Mouse (Mus musculus) heart, embryonic 15.5 days (tissue): ENCODE results near the gene Cldn19. TPM values are rescaled to one million over a fixed set of nuclear protein-coding genes. Genes with fewer than 3 reads are reported as not detected.

Experiments
- ATAC-seq: fragments of 200-750 bp; cut with Nextera tagmentation; replicated peaks from 2 replicates; pipeline ENCODE4 v1.8.0; 2017; ENCODE audit warnings: low read depth, moderate TSS enrichment; ENCODE audit not compliant: insufficient number of reproducible peaks, insufficient read depth, low FRiP score
- H3K27ac ChIP-seq: fragments of 300-500 bp; sonication (generic); 2 replicates; pipeline ENCODE4 v1.5.1; 2015; ENCODE audit warnings: mild to moderate bottlenecking, inconsistent platforms
- H3K27me3 ChIP-seq: fragments of 300-500 bp; sonication (generic); 2 replicates; pipeline ENCODE4 v1.6.1; 2015; ENCODE audit warnings: inconsistent platforms
- H3K36me3 ChIP-seq: fragments of 300-500 bp; sonication (generic); 2 replicates; pipeline ENCODE4 v1.6.1; 2015; ENCODE audit warnings: mild to moderate bottlenecking, inconsistent platforms
- H3K4me1 ChIP-seq: fragments of 300-500 bp; sonication (generic); replicated peaks from 2 replicates; pipeline ENCODE4 v1.6.1; 2015; ENCODE audit warnings: inconsistent platforms
- H3K4me2 ChIP-seq: fragments of 300-500 bp; sonication (generic); 2 replicates; pipeline ENCODE4 v1.6.1; 2015; ENCODE audit warnings: inconsistent platforms, mild to moderate bottlenecking, moderate library complexity
- H3K4me3 ChIP-seq: fragments of 300-500 bp; sonication (generic); 2 replicates; pipeline ENCODE4 v1.5.1; 2015; ENCODE audit warnings: mild to moderate bottlenecking, inconsistent platforms
- H3K9ac ChIP-seq: fragments of 300-500 bp; sonication (generic); 2 replicates; pipeline ENCODE4 v1.6.1; 2015; ENCODE audit warnings: mild to moderate bottlenecking, inconsistent platforms
- H3K9me3 ChIP-seq: fragments of 300-500 bp; sonication (generic); replicated peaks from 2 replicates; pipeline ENCODE4 v1.6.1; 2016; ENCODE audit warnings: inconsistent platforms
- WGBS: fragments of 180-500 bp; shearing (Covaris S2); methylation state at CpG from one replicate; pipeline ENCODE4 v1.1.7; 2015; ENCODE audit warnings: mixed read lengths; 5-methylcytosine and 5-hydroxymethylcytosine counted together
- polyA plus RNA-seq: library from polyadenylated mRNA; unstranded; fragments of >200 nt; fragmentation: Nextera tagmentation; extraction: Ambion mirVana; gene quantifications from 2 replicates; pipeline ENCODE4 v1.2.1, GENCODE M21; 2015

The Cldn19 gene
- polyA plus RNA-seq, 1 experiment from 2014 or later, result not detected

- no peaks in the 10 kb centered on the region for H3K27me3 ChIP-seq
Observed at GRCm38 (mm10) chr4:119305418-119305817, 50.2 kb downstream of the Cldn19 start.

More at GRCm38 (mm10) chr4:119305418-119305817, 50.2 kb downstream of the Cldn19 start:
- 73% methylated on average over 5 of the region's 5 CpGs for WGBS
- Histone ChIP-seq H3K27ac (no peak overlapping the region), H3K9ac (no peak overlapping the region), H3K36me3 (peaks cover 17% of the 10 kb centered on the region; the same call in 1 of the 2 replicates), H3K4me3 (no peak overlapping the region), H3K9me3 (no peaks in the 10 kb centered on the region), H3K4me2 (no peak overlapping the region), H3K4me1 (no peaks in the 10 kb centered on the region)
- ATAC-seq, result no peak

Other genes with a start within 250 kb of the Cldn19 start
- 119 and 127 TPM in 2 replicates for gene Slc2a1, start 146.7 kb upstream of the Cldn19 start, polyA plus RNA-seq
- gene Zfp691, start 81.2 kb upstream of the Cldn19 start, polyA plus RNA-seq, result 9.9 and 10.6 TPM in 2 replicates
- gene Ermap, start 65.4 kb upstream of the Cldn19 start, polyA plus RNA-seq, result 0.69 and 2.9 TPM in 2 replicates
- gene Svbp, start 60.1 kb upstream of the Cldn19 start, polyA plus RNA-seq, result 111 and 124 TPM in 2 replicates
- gene Tmem269, start 37.2 kb upstream of the Cldn19 start, polyA plus RNA-seq, result 0.16 TPM in 2 replicates
- 23.9 and 24.4 TPM in 2 replicates for gene AU022252, start 22.7 kb upstream of the Cldn19 start, polyA plus RNA-seq
- 29.1 and 35.4 TPM in 2 replicates for gene P3h1, start 22.5 kb upstream of the Cldn19 start, polyA plus RNA-seq
- 583 and 597 TPM in 2 replicates for gene Ybx1, start 39.2 kb downstream of the Cldn19 start, polyA plus RNA-seq
- 38.1 and 41.9 TPM in 2 replicates for gene Ppih, start 65.1 kb downstream of the Cldn19 start, polyA plus RNA-seq
- gene Ccdc30, start 160.1 kb downstream of the Cldn19 start, polyA plus RNA-seq, result 2.7 and 3.2 TPM in 2 replicates
- gene Ppcs, start 167.0 kb downstream of the Cldn19 start, polyA plus RNA-seq, result 27.0 and 28.8 TPM in 2 replicates
- gene Zmynd12, start 167.4 kb downstream of the Cldn19 start, polyA plus RNA-seq, result 0.15 and 0.28 TPM in 2 replicates
- gene Rimkla, start 237.2 kb downstream of the Cldn19 start, polyA plus RNA-seq, result 4.1 and 4.2 TPM in 2 replicates